Mouse (Mus musculus) midbrain, embryonic 15.5 days (tissue): ENCODE measurements at regions not wholly inside any gene's neighbourhood (a gene's known extent, or its start where the extent isn't known, plus 50 kb on each side); places are given as distances from the start of the nearest gene placed in this dataset.

ENCODE experiments used
- ATAC-seq: fragments of 200-750 bp; cut with Nextera tagmentation; replicated peaks from 2 replicates; pipeline ENCODE4 v1.8.0; 2017; ENCODE audit warnings: moderate TSS enrichment
- H3K27ac ChIP-seq: fragments of 300-500 bp; sonication (generic); 2 replicates; pipeline ENCODE4 v1.5.1; 2015; ENCODE audit warnings: mild to moderate bottlenecking, inconsistent platforms
- H3K27me3 ChIP-seq: fragments of 300-500 bp; sonication (generic); replicated peaks from 2 replicates; pipeline ENCODE4 v1.6.1; 2015; ENCODE audit warnings: inconsistent platforms
- H3K36me3 ChIP-seq: fragments of 300-500 bp; sonication (generic); replicated peaks from 2 replicates; pipeline ENCODE4 v1.6.1; 2015; ENCODE audit warnings: inconsistent platforms
- H3K4me1 ChIP-seq: fragments of 300-500 bp; sonication (generic); 2 replicates; pipeline ENCODE4 v1.6.1; 2015; ENCODE audit warnings: inconsistent platforms
- H3K4me2 ChIP-seq: fragments of 300-500 bp; sonication (generic); 2 replicates; pipeline ENCODE4 v1.6.1; 2015; ENCODE audit warnings: inconsistent platforms, mild to moderate bottlenecking, moderate library complexity
- H3K4me3 ChIP-seq: fragments of 300-500 bp; sonication (generic); 2 replicates; pipeline ENCODE4 v1.5.1; 2015; ENCODE audit warnings: mild to moderate bottlenecking, inconsistent platforms
- H3K9ac ChIP-seq: fragments of 300-500 bp; sonication (generic); 2 replicates; pipeline ENCODE4 v1.6.1; 2015; ENCODE audit warnings: mild to moderate bottlenecking, inconsistent platforms
- H3K9me3 ChIP-seq: fragments of 300-500 bp; sonication (generic); 2 replicates; pipeline ENCODE4 v1.6.1; 2016; ENCODE audit warnings: inconsistent platforms
- whole genome bisulfite sequencing: fragments of 180-500 bp; shearing (Covaris S2); methylation state at CpG from one replicate; pipeline ENCODE4 v1.1.7; 2015; ENCODE audit warnings: mixed read lengths; 5-methylcytosine and 5-hydroxymethylcytosine counted together

- Histone ChIP-seq H3K4me1 (no peaks in the 10 kb centered on the region), H3K36me3 (no peaks in the 10 kb centered on the region), H3K9ac (no peak overlapping the region), H3K9me3 (no peaks in the 10 kb centered on the region), H3K4me3 (no peak overlapping the region), H3K27me3 (no peaks in the 10 kb centered on the region), H3K4me2 (no peak overlapping the region), H3K27ac (no peak overlapping the region)
- WGBS = 68% methylated on average over 5 of the region's 5 CpGs
- ATAC-seq = no peak
Observed at GRCm38 (mm10) chr7:51722420-51722819, 100.6 kb downstream of the Slc17a6 start.

GRCm38 (mm10) chr7:51723955-51724354 is 102.1 kb downstream of the Slc17a6 start:
- 78% methylated on average over 5 of the region's 5 CpGs for WGBS
- Histone ChIP-seq H3K36me3 (no peaks in the 10 kb centered on the region), H3K27me3 (no peaks in the 10 kb centered on the region), H3K4me1 (no peaks in the 10 kb centered on the region), H3K4me2 (no peak overlapping the region), H3K27ac (no peak overlapping the region), H3K9ac (no peak overlapping the region), H3K9me3 (no peaks in the 10 kb centered on the region), H3K4me3 (no peak overlapping the region)
- no peak for ATAC-seq

- peak; percentile 76 for ATAC-seq
- no peaks in the 10 kb centered on the region for H3K36me3 ChIP-seq
- no peak overlapping the region for H3K9ac ChIP-seq
- no peak overlapping the region for H3K4me2 ChIP-seq
- H3K4me3 ChIP-seq = no peak overlapping the region
- no peaks in the 10 kb centered on the region for H3K9me3 ChIP-seq
- 39% methylated on average over 2 of the region's 2 CpGs for WGBS
- peak overlapping the region; percentile 80 for H3K27ac ChIP-seq
- no peaks in the 10 kb centered on the region for H3K27me3 ChIP-seq
- H3K4me1 ChIP-seq = peaks cover 25% of the 10 kb centered on the region
Observed at GRCm38 (mm10) chr7:51736285-51736684, 114.5 kb downstream of the Slc17a6 start.

GRCm38 (mm10) chr7:51739590-51739989 is 117.8 kb downstream of the Slc17a6 start:
- 38% methylated on average over 5 of the region's 5 CpGs for WGBS
- H3K9me3 ChIP-seq = no peaks in the 10 kb centered on the region
- H3K4me1 ChIP-seq = peaks cover 25% of the 10 kb centered on the region
- no peak overlapping the region for H3K4me2 ChIP-seq
- peak; percentile 63; the same call in 1 of the 2 replicates for ATAC-seq
- H3K36me3 ChIP-seq = no peaks in the 10 kb centered on the region
- no peak overlapping the region for H3K4me3 ChIP-seq
- no peaks in the 10 kb centered on the region for H3K27me3 ChIP-seq
- peak overlapping the region; percentile 77 for H3K27ac ChIP-seq
- no peak overlapping the region for H3K9ac ChIP-seq

- WGBS = 87% methylated on average over 5 of the region's 5 CpGs
- Histone ChIP-seq H3K36me3 (no peaks in the 10 kb centered on the region), H3K4me3 (no peak overlapping the region), H3K27ac (peak overlapping the region; percentile 77), H3K4me2 (no peak overlapping the region), H3K27me3 (no peaks in the 10 kb centered on the region), H3K4me1 (peaks cover 24% of the 10 kb centered on the region), H3K9ac (no peak overlapping the region), H3K9me3 (no peaks in the 10 kb centered on the region)
- 0 out of 2 replicates have a peak, but pooled peaks have one; percentile 12 for ATAC-seq
Observed at GRCm38 (mm10) chr7:51740928-51741327, 119.1 kb downstream of the Slc17a6 start.

GRCm38 (mm10) chr7:51742720-51743119 is 119.1 kb upstream of the Gas2 start:
- peak overlapping the region; percentile 51 for H3K27ac ChIP-seq
- 69% methylated on average over 2 of the region's 2 CpGs for WGBS
- no peak overlapping the region for H3K4me3 ChIP-seq
- H3K9me3 ChIP-seq = no peaks in the 10 kb centered on the region
- no peak overlapping the region for H3K4me2 ChIP-seq
- H3K36me3 ChIP-seq = no peaks in the 10 kb centered on the region
- ATAC-seq = no peak
- H3K4me1 ChIP-seq = peaks cover 13% of the 10 kb centered on the region; the same call in 1 of the 2 replicates
- no peaks in the 10 kb centered on the region for H3K27me3 ChIP-seq
- H3K9ac ChIP-seq = no peak overlapping the region

- ATAC-seq = no peak
- Histone ChIP-seq H3K4me2 (no peak overlapping the region), H3K9me3 (no peaks in the 10 kb centered on the region), H3K36me3 (no peaks in the 10 kb centered on the region), H3K4me1 (peaks cover 26% of the 10 kb centered on the region), H3K9ac (no peak overlapping the region), H3K27ac (0 out of 2 replicates have a peak overlapping the region, but pooled peaks have one; percentile 42), H3K4me3 (no peak overlapping the region), H3K27me3 (no peaks in the 10 kb centered on the region)
- 83% methylated on average over 3 of the region's 3 CpGs for WGBS
Observed at GRCm38 (mm10) chr7:51745598-51745997, 116.2 kb upstream of the Gas2 start.

GRCm38 (mm10) chr7:51748633-51749303 is 113.0 kb upstream of the Gas2 start:
- peak overlapping the region; percentile 40 for H3K4me2 ChIP-seq
- H3K27me3 ChIP-seq = no peaks in the 10 kb centered on the region
- H3K4me1 ChIP-seq = peaks cover 22% of the 10 kb centered on the region
- no peaks in the 10 kb centered on the region for H3K36me3 ChIP-seq
- peak overlapping the region; percentile 15 for H3K4me3 ChIP-seq
- ATAC-seq = peak; percentile 96
- 7% methylated on average over 10 of the region's 10 CpGs for WGBS
- H3K9ac ChIP-seq = 0 out of 2 replicates have a peak overlapping the region, but pooled peaks have one; percentile 17
- H3K27ac ChIP-seq = peak overlapping the region; percentile 93
- no peaks in the 10 kb centered on the region for H3K9me3 ChIP-seq

- peak overlapping the region; percentile 40 for H3K4me2 ChIP-seq
- peaks cover 27% of the 10 kb centered on the region for H3K4me1 ChIP-seq
- no peaks in the 10 kb centered on the region for H3K36me3 ChIP-seq
- H3K27me3 ChIP-seq = no peaks in the 10 kb centered on the region
- peak overlapping the region; percentile 15 for H3K4me3 ChIP-seq
- no peaks in the 10 kb centered on the region for H3K9me3 ChIP-seq
- peak overlapping the region; percentile 93 for H3K27ac ChIP-seq
- ATAC-seq = peak; percentile 80
- WGBS = 22% methylated on average over 14 of the region's 14 CpGs
- H3K9ac ChIP-seq = 0 out of 2 replicates have a peak overlapping the region, but pooled peaks have one; percentile 17
Observed at GRCm38 (mm10) chr7:51749304-51750129, 112.3 kb upstream of the Gas2 start.

- H3K36me3 ChIP-seq = no peaks in the 10 kb centered on the region
- H3K27ac ChIP-seq = peak overlapping the region; percentile 93
- no peak overlapping the region for H3K4me2 ChIP-seq
- no peak overlapping the region for H3K4me3 ChIP-seq
- no peaks in the 10 kb centered on the region for H3K9me3 ChIP-seq
- no peak overlapping the region for H3K9ac ChIP-seq
- H3K27me3 ChIP-seq = no peaks in the 10 kb centered on the region
- peaks cover 28% of the 10 kb centered on the region for H3K4me1 ChIP-seq
- WGBS = 76% methylated on average over 1 of the region's 1 CpGs
- no peak for ATAC-seq
Observed at GRCm38 (mm10) chr7:51750271-51750670, 111.5 kb upstream of the Gas2 start.

- Histone ChIP-seq H3K4me3 (no peak overlapping the region), H3K36me3 (no peaks in the 10 kb centered on the region), H3K9ac (no peak overlapping the region), H3K4me1 (peaks cover 28% of the 10 kb centered on the region), H3K9me3 (no peaks in the 10 kb centered on the region), H3K27me3 (no peaks in the 10 kb centered on the region), H3K27ac (0 out of 2 replicates have a peak overlapping the region, but pooled peaks have one; percentile 21), H3K4me2 (no peak overlapping the region)
- no peak for ATAC-seq
- WGBS = 68% methylated on average over 11 of the region's 11 CpGs
Observed at GRCm38 (mm10) chr7:51753062-51753461, 108.8 kb upstream of the Gas2 start.

- Histone ChIP-seq H3K9ac (no peak overlapping the region), H3K9me3 (no peaks in the 10 kb centered on the region), H3K27me3 (no peaks in the 10 kb centered on the region), H3K27ac (peak overlapping the region; percentile 72), H3K36me3 (no peaks in the 10 kb centered on the region), H3K4me2 (no peak overlapping the region), H3K4me3 (no peak overlapping the region), H3K4me1 (peaks cover 20% of the 10 kb centered on the region)
- peak; percentile 56 for ATAC-seq
- WGBS = 23% methylated on average over 13 of the region's 13 CpGs
Observed at GRCm38 (mm10) chr7:51754208-51754888, 107.5 kb upstream of the Gas2 start.
